Mouse (Mus musculus) G1E (cell line): ENCODE data around the gene Klhl9. TPM values are rescaled to one million over a fixed set of nuclear protein-coding genes. Genes with fewer than 3 reads are reported as not detected.
A peak's percentile ranks its signal among the peaks of the same experiment; 100 is the strongest.

ENCODE experiments used
- ATAC-seq: 2 replicates; pipeline ENCODE4 v1.8.0; 2016; ENCODE audit warnings: mild to moderate bottlenecking; ENCODE audit not compliant: insufficient number of reproducible peaks, poor library complexity, low FRiP score, severe bottlenecking; ENCODE audit errors: extremely low read depth
- DNase-seq: peaks from one replicate; pipeline ENCODE4 v3.0.0; 2012; ENCODE audit warnings: low spot score
- H3K27me3 ChIP-seq: 2 replicates; pipeline ENCODE4 v1.6.1; 2012; ENCODE audit warnings: mild to moderate bottlenecking, low read length, inconsistent platforms; ENCODE audit not compliant: insufficient read depth
- H3K36me3 ChIP-seq: replicated peaks from 2 replicates; pipeline ENCODE3; 2012; ENCODE audit warnings: mild to moderate bottlenecking, inconsistent platforms
- H3K4me1 ChIP-seq: 2 replicates; pipeline ENCODE4 v1.6.1; 2012; ENCODE audit warnings: low read depth, low read length, inconsistent platforms, mixed read lengths; ENCODE audit not compliant: insufficient read depth
- H3K4me3 ChIP-seq: 2 replicates; pipeline ENCODE4 v1.5.1; 2012; ENCODE audit warnings: low read depth, mild to moderate bottlenecking, inconsistent platforms, low read length, moderate library complexity, mixed read lengths
- H3K9me3 ChIP-seq: replicated peaks from 2 replicates; pipeline ENCODE4 v1.6.1; 2012; ENCODE audit warnings: inconsistent platforms
- CTCF ChIP-seq: IDR thresholded peaks from 2 replicates; pipeline ENCODE4 v1.5.1; 2012; ENCODE audit warnings: low read depth, low read length, inconsistent platforms, mixed read lengths
- GATA1 ChIP-seq: IDR thresholded peaks from 2 replicates; pipeline ENCODE4 v1.6.1; 2012; ENCODE audit warnings: borderline replicate concordance, low read length, inconsistent platforms, mixed read lengths
- GATA2 ChIP-seq: IDR thresholded peaks from 2 replicates; pipeline ENCODE4 v1.6.1; 2012; ENCODE audit warnings: low read depth, low read length, inconsistent platforms, borderline replicate concordance
- POLR2AphosphoS5 ChIP-seq: IDR thresholded peaks from 2 replicates; pipeline ENCODE4 v1.6.1; 2012; ENCODE audit warnings: low read depth, low read length, inconsistent platforms; ENCODE audit not compliant: insufficient replicate concordance
- TAL1 ChIP-seq: conservative IDR thresholded peaks from 2 replicates; pipeline ENCODE4 v1.6.1; 2012; ENCODE audit warnings: low read depth, low read length, inconsistent platforms, mixed read lengths
- polyA plus RNA-seq: library from polyadenylated mRNA; stranded (reverse); fragments of >175 nt; gene quantifications from 2 replicates; pipeline ENCODE4 v1.2.3, GENCODE M21; 2012
- total RNA-seq, 2 experiments: library from RNA; stranded (forward) in 1 of 2; stranded (reverse) in 1 of 2; fragments of 200-1000 nt in 1 of 2; fragments of >200 nt in 1 of 2; fragmentation: Nextera tagmentation in 1 of 2; gene quantifications; 2 replicates each; pipeline ENCODE4 v1.2.3; 2014 to 2017

Klhl9 gene
- total and polyA plus RNA-seq, 3 experiments, result 6.3 to 115 (median 64.7) TPM

GRCm38 (mm10) chr4:88697108-88697507 is 25.2 kb downstream of the Klhl9 start:
- no peak overlapping the region for H3K4me3 ChIP-seq
- ATAC-seq, result no peak
- no peak for TF ChIP-seq GATA2
- no peak for TF ChIP-seq CTCF
- TF ChIP-seq POLR2AphosphoS5, result no peak
- no peak for TF ChIP-seq TAL1
- TF ChIP-seq GATA1, result no peak
- H3K27me3 ChIP-seq, result peaks cover 21% of the 10 kb centered on the region
- H3K36me3 ChIP-seq, result no peaks in the 10 kb centered on the region
- no peaks in the 10 kb centered on the region for H3K4me1 ChIP-seq
- H3K9me3 ChIP-seq, result no peaks in the 10 kb centered on the region
- no peak for DNase-seq

GRCm38 (mm10) chr4:88696237-88696884 is 25.9 kb downstream of the Klhl9 start:
- Histone ChIP-seq H3K4me1 (no peaks in the 10 kb centered on the region), H3K27me3 (peaks cover 21% of the 10 kb centered on the region), H3K4me3 (no peak overlapping the region), H3K9me3 (no peaks in the 10 kb centered on the region), H3K36me3 (no peaks in the 10 kb centered on the region)
- peak; percentile 99 for TF ChIP-seq CTCF
- TF ChIP-seq GATA2, result no peak
- peak; percentile 13 for DNase-seq
- peak; percentile 72 for ATAC-seq

- DNase-seq (no peak), ATAC-seq (no peak)
- Histone ChIP-seq H3K27me3 (peaks cover 12% of the 10 kb centered on the region; the same call in 1 of the 2 replicates), H3K4me3 (no peak overlapping the region), H3K9me3 (no peaks in the 10 kb centered on the region), H3K4me1 (no peaks in the 10 kb centered on the region), H3K36me3 (no peaks in the 10 kb centered on the region)
- TF ChIP-seq POLR2AphosphoS5 (no peak), GATA2 (no peak), CTCF (no peak), TAL1 (no peak), GATA1 (no peak)
Measured at GRCm38 (mm10) chr4:88693392-88693791, 28.9 kb downstream of the Klhl9 start.

- DNase-seq (no peak), ATAC-seq (no peak)
- TF ChIP-seq TAL1 (no peak), GATA1 (no peak), GATA2 (no peak), POLR2AphosphoS5 (no peak), CTCF (no peak)
- no peaks in the 10 kb centered on the region for H3K9me3 ChIP-seq
- H3K27me3 ChIP-seq, result peaks cover 7% of the 10 kb centered on the region; the same call in 1 of the 2 replicates
- H3K36me3 ChIP-seq, result no peaks in the 10 kb centered on the region
- H3K4me3 ChIP-seq, result no peak overlapping the region
- H3K4me1 ChIP-seq, result no peaks in the 10 kb centered on the region
Measured at GRCm38 (mm10) chr4:88692537-88692936, 29.7 kb downstream of the Klhl9 start.

- no peak for ATAC-seq
- TF ChIP-seq GATA2 (no peak), GATA1 (no peak), TAL1 (no peak), CTCF (no peak), POLR2AphosphoS5 (no peak)
Measured at GRCm38 (mm10) chr4:88691259-88691658, 31.0 kb downstream of the Klhl9 start, which contains the start of gene Ifnab. Ifnab (minus strand) TSS chr4:88691359.

GRCm38 (mm10) chr4:88683812-88684211 is 38.5 kb downstream of the Klhl9 start, which contains the start of gene Ifna2:
Ifna2 (minus strand) TSS chr4:88683912.
- H3K4me3 ChIP-seq, result no peak within 1 kb of the TSS
- DNase-seq (no peak), ATAC-seq (no peak)
- H3K36me3 ChIP-seq, result no peaks in the 10 kb centered on the region
- TF ChIP-seq GATA1 (no peak), TAL1 (no peak), GATA2 (no peak), CTCF (no peak), POLR2AphosphoS5 (no peak)
- no peaks in the 10 kb centered on the region; the same call in 1 of the 2 replicates for H3K27me3 ChIP-seq
- no peaks in the 10 kb centered on the region for H3K4me1 ChIP-seq
- H3K9me3 ChIP-seq, result no peaks in the 10 kb centered on the region

More at GRCm38 (mm10) chr4:88691259-88691658, 31.0 kb downstream of the Klhl9 start, which contains the start of gene Ifnab:
- no peak for DNase-seq
- Histone ChIP-seq H3K4me1 (no peaks in the 10 kb centered on the region), H3K36me3 (no peaks in the 10 kb centered on the region), H3K4me3 (no peak within 1 kb of the TSS), H3K9me3 (no peaks in the 10 kb centered on the region), H3K27me3 (no peaks in the 10 kb centered on the region)

GRCm38 (mm10) chr4:88681353-88681752 is 40.9 kb downstream of the Klhl9 start:
- Histone ChIP-seq H3K36me3 (no peaks in the 10 kb centered on the region), H3K4me1 (no peaks in the 10 kb centered on the region), H3K27me3 (no peaks in the 10 kb centered on the region; the same call in 1 of the 2 replicates), H3K9me3 (no peaks in the 10 kb centered on the region), H3K4me3 (no peak overlapping the region)
- ATAC-seq (no peak), DNase-seq (no peak)
- TF ChIP-seq CTCF (no peak), GATA1 (no peak), GATA2 (no peak), TAL1 (no peak), POLR2AphosphoS5 (no peak)
